Mouse (Mus musculus) B cell, adult 2 months (primary cell): ENCODE measurements around the gene Zfp467.
A peak's percentile ranks its signal among the peaks of the same experiment; 100 is the strongest.

Source experiments
- DNase-seq, 2 experiments: peaks; one replicate each; pipeline ENCODE4 v3.0.0; 2022

Gene Zfp467

DNA sequence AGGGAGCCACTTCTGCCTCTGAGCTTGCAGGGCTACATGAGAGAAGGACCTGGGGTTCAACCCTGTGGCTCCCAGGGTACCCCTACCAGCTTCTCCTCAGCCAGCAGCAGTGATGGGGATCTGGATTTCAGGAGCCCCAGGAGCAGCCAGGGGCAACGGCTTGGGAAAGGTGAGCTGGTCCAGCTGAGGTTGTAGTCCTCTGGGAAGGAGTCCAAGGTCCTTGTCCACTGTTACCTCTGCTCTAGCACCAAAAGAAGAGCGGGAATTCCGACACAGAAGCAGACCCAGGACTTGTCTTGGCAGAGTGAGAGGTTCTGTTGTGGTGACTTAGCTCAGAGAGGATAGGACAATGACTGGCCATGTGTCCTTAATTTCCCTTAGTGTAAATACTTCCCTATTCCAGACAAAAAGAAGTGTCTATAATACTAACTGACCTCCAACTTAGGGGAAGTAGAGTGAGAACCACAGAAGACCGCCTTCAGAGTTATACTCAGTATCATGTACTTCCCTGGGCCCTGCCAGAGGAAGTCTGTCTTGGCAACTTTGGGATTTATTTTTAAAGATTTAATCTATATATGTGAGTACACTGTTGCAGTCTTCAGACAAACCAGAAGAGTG lies 35.8 kb downstream of the Zfp467 start:
- DNase-seq = no peak

GRCm38 (mm10) chr6:48404071-48404470 lies 41.6 kb downstream of the Zfp467 start:
- DNase-seq = no peak

DNA sequence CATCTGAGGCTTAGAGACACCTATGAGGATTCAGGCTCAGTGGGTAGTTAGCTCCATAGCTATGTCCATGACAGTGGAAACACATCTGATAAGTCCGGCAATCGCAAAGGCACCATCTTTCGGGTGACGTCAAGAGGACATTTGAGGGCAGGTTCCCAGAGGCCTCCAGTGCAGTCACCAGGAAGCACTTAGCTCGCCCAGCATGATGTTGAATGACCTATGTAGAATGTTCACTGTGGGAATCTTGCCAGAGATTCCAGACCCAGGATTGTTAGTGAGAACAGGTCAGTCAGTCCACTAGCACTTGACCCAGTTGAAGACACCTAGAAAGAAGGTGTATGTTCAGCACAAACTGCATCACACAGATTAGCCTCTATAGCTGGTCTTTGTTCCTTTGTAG lies 45.7 kb downstream of the Zfp467 start:
- DNase-seq = no peak

DNA sequence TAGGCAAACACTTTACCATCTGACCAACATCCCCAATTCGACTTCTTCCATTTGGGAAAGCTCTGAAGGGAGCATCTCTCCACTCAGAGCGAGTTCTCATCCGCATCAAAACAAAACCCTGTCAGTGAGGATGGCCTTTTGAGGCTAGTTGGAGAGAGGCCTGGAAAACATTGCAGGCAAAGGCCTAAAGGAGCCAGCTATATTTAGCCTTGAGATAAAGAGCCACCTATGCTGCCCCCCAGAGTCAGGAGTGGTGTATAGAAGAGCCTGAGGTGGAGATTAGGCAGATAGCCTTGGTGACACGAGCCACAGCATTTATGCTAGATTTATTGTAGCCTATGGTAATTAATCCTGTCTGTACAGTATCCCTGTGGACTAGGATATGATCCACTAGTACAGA lies 48.3 kb downstream of the Zfp467 start:
- DNase-seq = peak in 1 of 2 experiments; percentile 14

DNA sequence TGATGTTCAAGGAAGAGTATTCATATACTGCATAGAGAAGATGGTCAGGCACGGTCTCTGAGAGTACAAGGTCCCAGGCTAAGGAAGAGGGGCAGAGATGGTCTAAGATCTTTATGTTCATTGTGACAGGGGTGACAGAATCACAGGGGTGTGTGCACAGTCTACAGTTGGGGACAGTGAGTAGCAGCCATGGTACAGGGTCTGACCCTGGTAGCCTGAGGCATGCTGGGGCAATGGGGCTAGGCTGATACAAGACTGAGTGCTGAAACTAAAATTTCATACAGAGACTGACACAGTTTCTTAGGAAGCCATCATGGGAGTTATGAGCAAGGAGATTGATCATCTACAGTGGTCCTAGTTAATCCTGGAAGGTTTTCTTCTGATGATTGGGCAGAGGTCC lies 48.9 kb downstream of the Zfp467 start:
- no peak for DNase-seq

DNA sequence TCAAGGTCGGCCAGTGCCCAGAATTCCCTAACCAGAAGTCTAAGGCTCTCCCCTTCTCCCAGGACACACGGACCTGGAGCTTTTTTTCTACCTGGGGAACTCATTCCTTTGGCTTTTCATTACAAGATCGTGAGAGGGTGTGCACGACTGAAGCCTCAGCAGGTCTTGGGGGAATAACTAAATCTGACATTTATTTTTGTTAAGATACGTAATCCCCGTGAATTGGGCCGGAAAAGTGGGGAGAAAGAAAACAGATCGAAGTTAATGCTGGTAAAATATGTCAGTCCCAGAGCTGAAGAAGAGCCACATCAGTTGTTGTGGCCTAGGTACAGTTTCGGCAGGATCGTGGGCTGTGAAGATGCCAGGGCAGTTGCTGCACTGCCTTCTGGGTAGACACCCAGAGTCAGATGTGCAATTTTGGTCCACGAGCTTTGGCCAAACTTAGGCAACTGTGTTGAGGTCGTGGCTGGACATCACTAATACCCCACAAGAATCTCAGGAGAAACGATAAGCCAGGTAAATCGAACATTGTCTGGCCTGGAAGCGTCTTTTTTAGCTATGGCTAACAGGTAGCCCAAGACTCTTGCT lies 49.5 kb downstream of the Zfp467 start:
- DNase-seq = no peak

DNA sequence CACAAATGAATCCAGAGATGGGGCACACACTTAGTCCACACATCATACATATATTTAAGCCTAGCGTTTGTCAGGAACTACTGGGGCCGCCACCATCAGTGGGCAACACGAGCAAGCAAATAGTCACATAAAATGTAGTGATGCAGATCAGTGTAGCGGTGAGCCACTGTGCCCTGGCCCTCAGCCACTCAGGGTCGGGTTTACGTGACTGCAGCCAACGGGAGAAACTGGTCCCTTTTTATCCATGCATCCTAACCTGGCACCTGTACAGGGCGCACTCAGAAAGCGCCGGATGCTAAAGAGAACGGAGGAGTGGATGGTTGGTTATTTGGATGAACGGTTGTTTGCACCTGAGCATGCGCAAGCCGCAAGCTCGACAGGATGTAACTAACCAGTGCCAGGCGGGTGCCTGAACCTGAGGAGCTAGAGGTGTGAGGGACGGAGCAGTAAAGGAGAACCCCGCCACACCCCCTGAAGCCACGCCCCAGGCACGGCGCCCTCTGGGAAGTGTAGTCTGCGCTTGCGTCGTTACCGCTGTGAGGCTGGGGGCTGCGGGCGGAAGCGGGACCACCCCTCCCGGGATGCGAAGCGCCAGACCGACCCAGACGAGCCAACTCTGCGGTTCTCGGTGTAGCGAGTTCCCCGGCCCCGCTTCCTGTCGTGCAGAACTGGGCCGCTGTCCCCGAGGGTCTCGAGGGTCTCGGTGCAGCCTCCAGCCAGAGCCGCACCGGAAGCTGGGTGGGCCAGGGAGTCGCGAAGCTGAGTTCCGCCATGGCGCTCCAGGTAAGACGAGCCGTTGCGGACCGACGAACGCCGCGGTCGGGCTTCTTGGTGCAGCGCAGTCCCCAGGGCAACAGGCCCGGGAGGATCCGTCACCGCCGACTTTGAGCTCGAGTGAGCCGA lies 50.3 kb downstream of the Zfp467 start, which contains the start of gene Krba1:
TSS of gene Krba1 (plus strand) at position 482 of the 903 bp plus-strand sequence.
- peak; percentile 82 to 85 for DNase-seq

- DNase-seq = no peak
Measured at GRCm38 (mm10) chr6:48393811-48394210, 51.8 kb downstream of the Zfp467 start.

DNA sequence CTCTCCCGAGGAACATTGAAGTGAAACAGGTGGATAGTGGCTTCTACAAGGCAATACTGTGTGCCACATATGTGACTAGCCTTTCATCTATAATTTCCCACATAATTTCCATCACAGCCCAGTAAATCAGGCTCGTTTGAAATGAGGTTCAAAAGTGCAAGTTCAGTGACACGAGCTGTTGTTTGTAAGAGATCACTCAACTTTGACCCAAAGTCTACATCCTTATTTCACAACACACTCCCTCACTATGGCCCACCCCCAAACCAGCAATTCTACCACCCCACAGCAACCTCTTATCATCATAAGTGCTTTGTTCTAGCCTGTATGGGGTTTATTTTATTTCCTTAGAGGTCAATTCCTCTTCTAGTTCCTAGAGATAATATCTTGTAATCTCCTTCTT lies 57.4 kb downstream of the Zfp467 start:
- no peak for DNase-seq
